Mouse (Mus musculus) 3T3-L1 (cell line): ENCODE measurements around the gene Steap2.

Experiments
- DNase-seq: peaks from one replicate; pipeline ENCODE4 v3.0.0-alpha.2; 2015; ENCODE audit warnings: low read depth, low spot score

Gene Steap2

DNA sequence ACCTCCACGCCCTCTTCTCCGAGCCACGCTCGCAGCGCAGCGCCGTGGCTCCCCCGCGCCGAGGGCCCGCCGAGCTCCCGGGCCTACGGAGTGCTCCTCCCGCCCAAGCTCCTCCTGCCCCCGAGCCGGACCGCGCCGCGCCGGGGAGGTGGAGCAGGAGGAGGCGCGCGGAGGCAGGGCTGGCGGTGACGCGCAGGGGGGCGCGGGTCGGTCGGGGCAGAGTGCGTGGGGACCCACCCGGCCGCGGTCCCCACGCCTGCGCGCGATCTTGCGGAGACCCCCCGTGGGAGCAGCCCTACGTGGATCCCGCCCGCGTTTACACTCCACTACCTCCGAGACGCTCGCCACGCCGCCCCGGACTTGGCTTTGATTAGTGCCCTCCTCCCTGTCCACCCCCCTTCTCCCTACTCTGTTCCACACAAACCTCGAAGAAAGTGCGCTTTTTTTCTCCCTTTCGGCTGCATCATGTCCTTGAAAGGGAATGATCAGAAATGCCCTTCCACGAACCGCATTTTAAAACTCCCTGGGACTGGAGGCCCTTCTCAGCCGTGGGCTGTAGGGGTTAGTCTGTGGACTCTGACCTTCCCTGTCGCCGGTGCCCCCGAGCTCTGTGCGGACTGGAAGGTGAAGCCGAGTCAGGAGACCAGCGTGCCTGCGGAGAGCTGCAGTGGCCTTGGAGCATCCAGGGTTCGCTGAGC, at the start of gene Steap2:
Gene Steap2 (minus strand): TSS at position 623 of the 698 bp plus-strand sequence.
- peak; percentile 80 for DNase-seq

DNA sequence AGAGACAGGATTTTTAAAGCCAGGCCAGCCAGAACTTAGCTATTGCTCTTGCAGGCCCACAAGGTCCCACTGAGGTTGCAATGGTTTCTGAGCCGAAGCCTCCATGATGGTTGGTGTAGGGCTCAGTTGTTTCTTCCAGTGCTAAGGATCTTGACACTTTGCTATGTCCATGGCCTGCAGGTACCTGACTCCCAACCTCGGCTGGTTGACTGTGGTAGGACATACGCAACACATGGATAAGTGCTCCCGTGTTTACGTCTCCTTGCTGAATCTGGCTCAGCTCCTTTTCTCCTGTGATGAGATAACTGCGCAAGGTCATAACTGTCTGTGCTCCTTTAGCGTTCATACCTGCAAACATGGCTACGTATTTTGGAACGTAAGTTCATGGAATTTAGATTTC, 40.1 kb upstream of the Steap2 start:
- no peak for DNase-seq

DNA sequence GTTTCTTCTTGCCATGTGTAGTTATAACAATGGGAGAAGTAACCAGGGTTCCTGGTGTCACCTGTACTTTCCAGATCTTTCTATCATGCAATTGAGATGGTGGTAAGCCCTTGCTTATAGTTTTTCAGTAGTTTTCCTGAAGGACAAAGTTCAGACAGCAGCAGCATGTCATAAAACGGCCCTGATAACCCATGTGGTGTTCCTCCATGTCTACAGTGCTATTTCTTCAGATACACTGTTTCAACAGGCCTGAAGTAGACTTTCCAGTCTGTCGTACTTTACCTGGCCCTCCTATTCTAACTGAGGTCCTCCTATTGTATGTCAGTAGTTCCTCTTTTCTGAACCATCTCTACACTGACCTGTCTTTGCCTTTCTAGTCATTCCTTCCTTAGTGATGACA, 38.5 kb upstream of the Steap2 start:
- DNase-seq = no peak

DNA sequence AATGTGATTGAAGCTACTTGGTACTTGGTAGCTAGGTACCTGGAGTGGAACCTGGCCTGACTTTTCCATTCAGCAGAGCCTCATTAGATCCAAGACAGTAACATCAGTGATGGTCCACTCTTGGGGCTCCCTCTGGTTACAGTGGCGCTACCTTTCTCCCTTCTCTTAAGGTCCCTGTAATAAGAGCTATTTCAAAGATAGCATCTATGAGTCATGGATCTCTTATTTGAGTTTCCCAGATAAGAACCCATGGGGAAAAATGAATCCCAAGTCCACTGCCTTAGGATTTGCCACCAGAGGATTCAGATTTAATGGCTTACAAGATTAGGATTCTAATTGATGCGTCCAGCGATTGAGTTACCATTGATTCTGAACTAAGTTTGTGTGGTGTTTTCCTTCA, 37.8 kb upstream of the Steap2 start:
- no peak for DNase-seq

DNA sequence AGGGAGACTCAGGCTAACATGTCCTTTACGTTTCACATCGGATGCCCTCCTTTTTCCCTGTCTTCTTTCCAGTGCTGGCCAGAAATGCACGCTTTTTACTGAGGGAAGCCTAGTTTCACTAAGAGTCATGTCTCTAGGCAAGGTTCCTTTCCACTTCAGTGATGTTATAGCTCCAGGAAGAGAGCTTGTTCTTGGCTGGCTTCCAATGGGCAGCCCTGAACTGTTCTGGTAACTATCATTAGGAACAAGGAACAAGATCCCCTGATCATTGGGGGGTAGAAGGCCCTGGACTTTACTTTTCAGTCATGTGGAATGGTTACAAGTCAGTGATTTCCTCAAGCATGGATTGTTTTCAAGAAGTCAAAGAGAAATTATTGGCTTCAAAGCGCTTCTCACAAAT, 35.5 kb upstream of the Steap2 start:
- no peak for DNase-seq

DNA sequence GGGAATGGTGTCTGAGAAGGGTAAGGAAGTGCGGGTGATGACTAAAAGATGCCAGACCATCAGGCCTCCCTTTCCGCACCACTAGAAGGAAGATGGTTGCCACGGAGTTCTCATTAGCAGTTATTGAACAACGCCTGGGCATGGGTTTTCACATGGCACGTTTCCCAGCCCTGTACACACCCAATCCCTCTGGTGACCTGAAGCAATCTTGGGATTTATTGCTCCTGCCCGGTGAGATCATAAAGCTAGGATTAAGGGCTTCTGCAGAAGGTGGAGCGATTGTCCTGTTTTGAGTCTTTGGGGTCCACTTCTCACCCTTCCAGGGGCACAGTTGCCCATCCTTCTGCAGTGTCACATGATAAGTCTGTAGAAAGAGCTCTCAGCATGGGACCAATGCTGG, 27.8 kb upstream of the Steap2 start:
- DNase-seq = no peak

DNA sequence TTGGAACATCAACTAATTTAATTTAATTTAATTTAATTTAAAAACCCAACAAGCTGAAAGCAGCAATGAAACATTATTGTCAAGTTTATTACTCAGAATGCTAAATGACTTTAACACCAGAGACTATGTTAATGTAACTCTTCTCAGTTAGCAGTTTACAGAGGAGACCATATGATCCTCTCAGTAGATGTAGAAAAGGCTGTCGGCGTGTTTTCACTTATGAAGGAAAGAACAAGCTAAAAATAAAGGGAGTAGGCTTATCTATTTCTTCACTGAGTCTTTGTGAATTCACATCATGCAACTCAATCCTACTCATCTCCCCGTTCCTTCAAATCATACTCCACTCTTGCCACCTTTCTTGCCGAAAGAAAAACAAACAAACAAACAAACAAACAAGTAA, 16.7 kb upstream of the Steap2 start:
- no peak for DNase-seq

DNA sequence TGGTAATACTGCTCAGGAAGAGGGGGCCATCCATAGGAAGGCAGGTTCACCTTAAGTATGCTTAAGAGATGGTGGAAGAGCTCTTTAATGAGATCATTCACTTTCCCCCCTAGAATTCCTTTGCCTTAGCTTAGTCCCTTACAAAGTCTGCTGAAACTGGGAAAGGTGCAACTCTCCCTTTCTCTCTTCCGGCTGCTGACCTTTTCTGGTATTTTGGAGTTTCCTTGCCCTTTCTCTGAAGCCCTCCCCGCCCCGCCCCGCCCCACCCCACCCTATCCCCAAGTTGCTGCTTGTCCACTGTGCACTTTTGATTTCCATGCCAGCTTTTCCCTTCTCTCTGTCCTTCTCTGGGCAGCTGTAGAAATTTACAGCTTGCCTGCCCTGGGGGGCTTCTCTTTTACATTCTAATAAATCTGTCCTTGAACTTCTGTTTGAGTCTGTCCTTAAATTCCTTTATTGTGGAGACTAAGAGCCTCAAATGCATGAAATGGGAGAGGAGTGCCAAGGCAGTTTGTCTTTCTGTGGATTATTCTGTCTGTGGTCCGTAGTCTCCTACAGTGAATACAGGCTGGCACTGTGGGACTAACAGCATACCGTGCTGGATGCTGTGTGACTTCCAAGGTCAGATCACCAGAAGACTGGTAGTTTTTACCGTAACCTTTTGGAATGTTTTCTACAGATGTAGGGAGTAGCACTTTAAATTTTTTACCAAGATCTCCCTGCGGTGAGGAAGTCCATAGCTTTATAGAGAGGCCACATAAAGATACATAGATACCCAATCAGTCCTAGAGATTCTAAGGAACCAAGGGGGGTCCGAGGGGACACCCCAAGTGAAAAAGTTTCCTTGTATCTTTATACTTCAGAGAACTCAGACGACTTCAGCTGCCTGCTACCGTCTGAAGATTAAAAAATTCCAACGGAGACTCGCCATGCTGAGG, 13.2 kb upstream of the Steap2 start:
- DNase-seq = peak; percentile 59

DNA sequence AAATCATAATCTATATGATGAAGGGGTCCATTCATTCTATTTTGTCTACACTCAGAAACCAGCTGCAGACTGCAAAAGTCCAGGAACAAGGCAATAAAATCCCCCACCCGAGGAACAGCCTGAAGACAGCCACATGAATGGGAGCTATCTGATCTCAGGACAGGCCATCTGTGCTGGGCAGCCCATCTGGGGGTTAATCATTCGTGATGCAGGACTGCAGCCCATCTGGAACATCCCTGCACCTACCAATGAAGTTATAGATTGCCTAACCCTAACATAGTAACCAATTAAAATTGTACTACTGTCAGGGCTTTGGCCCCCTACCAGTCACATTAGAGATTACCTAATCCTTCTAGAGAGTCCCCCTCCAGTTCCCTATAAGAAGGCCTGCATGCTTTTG, 10.6 kb upstream of the Steap2 start:
- no peak for DNase-seq

DNA sequence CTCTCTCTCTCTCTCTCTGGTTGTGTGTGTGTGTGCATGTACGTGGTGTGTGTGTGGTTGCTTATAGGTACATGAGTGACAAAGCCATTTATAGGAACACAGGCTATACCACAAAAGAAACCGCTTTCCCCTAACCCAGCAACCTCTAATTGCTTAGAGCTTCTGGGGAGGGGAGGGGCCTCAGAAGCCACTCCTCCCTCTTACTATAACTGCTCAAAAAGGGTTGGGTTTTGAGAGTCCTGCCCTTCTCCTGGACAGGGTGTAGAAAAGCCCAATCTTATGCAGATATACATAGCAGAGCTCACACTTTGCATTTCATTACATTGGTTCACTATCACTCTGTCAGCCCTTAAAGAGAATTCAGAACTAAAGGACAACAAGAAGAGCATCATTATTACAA, 6.0 kb upstream of the Steap2 start:
- no peak for DNase-seq

DNA sequence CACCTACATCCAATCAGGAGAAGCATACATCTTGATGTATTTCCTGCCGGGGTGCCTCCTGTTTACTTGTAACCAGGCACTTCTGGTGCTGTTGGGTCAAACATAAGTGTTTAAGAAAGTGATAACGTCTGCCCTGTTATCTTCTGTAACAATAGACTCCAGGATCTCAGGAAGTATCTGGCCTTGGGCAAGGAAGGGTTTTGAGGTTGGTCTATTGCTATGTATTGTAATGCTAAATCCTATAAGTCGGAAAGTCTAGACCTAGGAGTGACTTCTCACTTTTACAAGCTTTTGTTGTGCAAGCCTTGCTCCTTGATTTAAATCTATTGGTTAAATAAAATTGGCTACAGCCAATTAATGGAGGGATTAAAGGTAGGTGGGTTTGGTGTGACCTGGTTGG, 4.5 kb upstream of the Steap2 start:
- no peak for DNase-seq

DNA sequence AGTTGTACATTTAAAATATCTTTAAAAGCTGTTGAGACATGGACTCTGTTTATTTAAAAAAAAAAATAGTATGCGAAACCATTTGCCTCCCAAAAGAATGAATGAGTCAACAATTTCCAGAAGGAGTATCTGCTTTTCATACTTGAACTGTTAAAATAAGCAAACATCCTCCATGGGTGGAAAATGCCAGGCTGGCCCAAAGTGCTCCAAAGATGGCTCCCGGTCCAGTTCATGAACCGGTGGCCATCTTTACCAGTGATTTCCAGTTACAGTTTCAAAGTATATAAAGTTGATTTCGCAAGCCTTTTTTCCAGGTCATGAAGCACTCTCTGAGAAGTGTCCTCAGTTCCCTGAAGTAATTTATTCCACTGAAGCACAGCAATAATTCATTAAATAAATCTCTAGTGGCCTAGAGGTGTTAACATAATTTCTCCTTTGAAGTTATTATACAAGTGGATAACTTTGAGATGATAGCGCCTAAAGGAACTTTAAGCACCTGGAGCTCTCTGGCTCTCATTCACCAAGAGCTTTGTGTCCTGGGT, 1.1 kb upstream of the Steap2 start:
- DNase-seq = peak; percentile 78

DNA sequence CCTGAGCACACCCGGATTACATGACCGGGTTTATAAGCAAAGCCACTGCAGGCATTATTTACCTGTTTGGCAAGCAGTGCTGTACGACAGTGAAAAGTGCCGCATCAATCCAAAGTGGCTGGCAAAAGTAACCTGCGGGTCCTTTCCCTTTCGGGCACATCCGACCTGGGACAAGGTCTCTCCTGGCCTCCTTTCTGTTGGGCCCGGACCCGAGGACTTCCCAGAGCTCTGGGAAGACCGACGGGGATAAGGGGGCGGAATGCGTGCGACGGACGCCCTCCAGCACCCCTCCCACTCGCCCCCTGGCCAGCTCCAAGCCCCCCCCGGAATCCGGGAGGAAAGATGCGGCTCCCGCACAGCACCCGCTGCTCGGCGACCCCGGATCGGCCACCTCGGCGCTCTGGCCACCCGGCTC, 830 bp downstream of the Steap2 start:
- peak; percentile 62 for DNase-seq

DNA sequence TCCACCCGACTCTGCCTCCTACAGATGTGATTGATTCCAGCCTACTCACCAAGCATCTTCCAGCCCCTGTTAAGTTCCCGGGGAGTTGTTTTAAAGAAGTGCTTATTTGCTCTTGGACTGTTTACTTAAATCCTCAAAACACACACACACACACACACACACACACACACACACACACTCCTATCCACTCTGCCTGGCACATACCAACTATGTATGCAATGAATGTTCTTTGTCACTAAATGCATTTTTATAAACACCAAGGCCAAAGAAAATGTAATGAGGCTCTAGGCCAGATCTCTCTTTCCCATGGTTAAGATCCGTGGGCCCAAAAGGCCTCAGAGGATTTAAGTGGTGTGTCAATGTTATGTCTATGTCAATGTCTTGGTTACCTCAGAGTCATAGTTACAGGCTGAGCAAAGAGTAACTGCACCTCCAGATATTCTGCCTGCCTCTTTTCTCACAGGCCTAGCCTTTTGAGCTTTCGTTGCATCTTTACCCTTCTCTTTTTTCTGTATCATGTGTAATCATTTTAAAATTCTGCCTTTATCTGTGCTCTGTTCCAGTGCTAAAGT, 2.1 kb downstream of the Steap2 start:
- peak; percentile 64 for DNase-seq

DNA sequence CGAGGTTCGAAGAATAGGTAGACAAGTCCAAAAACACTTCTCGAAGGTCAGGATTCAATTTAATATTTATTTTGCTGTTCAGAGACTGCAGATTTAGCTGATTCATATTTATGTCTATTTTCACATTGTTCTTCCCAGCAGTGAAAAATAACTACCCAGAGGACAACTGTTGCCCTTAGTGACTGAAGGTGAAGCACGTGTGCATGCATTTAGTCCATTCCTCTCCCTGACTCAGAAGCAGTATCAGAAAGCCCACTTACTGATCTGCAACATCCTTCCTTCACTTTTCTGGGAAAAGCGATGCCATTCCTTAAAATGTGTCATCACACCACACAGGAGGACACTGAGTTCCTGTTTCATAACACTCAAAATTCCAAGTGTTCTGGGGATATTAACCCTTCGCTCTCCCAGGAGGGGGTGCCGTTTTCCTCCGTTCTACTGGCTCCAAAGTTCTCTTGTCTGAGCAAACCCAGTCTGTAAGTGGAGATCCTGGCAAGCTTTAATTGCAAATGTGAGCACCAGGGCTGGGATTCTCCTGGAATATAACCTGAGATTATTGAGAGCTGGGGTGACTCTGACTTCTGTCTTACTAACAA, 5.3 kb downstream of the Steap2 start:
- peak; percentile 87 for DNase-seq

DNA sequence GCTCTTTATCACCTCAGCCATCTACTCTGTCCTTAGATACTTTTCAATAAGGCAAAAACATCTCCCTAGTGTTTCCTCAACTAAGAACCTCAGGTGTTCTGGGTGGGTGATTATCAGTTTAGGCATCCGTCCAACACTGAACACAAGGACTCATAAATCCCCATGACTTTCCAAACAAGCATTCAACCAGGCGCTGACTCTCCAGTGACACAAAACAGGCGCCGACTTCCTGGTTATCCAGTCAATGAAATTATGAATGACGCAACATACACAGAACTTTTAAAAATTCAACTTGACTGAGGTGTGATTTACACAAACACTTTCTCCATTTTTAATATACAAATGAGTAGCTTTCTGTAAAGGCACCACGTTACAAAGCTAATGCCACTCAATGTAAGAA, 6.2 kb downstream of the Steap2 start:
- peak; percentile 73 for DNase-seq

DNA sequence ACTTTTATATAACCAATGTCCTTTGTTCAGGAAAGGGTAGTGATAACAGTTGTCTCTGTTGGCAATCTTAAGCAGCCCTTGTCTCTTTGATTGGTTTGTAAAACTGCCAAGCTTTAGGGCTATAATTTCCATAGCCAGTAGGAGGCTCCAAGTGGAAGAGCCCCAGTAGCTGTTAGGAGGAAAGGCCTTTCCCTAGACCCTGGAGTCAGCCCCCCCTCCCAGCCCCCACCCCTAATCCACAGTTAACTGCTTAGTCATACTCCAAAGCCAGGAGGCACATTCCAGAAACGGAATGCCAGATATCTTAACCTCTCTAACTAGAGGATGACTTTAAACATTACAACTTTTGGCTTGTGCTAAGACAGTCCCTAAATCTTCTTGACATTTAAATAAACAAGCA, 7.4 kb downstream of the Steap2 start:
- DNase-seq = peak; percentile 95

DNA sequence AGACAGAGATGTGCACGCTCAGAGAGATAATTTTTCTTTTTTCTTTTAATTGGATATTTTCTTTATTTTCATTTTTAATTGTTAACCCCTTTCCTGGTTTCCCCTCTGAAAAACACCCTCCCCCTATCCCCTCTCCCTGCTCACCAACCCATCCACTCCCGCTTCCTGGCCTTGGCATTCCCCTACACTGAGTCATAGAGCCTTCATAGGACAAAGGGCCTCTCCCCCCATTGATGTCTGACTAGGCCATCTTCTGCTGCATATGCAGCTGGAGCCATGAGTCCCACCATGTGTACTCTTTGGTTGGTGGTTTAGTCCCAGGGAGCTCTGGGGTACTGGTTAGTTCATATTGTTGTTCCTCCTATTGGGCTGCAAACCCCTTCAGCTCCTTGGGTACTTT, 9.4 kb downstream of the Steap2 start:
- DNase-seq = peak; percentile 93

DNA sequence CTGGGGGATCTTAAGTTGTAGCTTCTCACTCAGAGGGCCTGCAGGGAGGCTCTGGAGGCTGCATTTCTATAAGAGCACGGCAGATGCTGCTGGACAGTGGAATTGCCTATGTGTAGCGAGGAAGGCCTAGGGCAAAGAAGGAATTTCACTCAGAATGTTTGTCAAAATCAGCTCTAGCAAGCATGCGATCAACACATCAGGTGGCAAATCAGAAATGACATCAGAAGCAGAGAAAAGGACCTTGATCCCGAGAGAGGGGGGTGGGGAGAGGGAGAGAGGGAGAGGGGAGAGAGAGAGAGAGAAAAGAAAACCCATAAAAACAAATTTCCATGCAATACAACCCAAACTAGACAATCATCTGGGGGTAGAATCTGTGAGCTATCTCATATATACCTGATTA, 11.1 kb downstream of the Steap2 start:
- no peak for DNase-seq

DNA sequence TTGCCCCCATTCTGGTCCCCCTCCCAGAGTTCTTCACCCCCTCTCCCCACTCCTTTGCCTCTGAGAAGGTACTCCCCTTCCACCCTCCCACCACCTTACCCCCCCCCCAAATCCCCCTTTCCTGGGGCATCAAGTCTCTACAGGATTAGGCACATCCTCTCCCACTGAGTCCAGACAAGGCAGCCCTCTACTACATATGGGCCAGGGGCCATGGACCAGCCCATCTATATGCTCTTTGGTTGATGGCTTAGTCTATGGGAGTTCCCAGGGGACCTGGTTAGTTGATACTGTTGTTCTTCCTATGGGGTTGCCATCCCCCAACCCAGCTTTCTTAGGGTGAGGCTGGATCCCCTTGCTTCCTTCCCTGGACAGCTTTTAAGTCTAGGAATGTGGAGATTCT, 14.9 kb downstream of the Steap2 start:
- no peak for DNase-seq

DNA sequence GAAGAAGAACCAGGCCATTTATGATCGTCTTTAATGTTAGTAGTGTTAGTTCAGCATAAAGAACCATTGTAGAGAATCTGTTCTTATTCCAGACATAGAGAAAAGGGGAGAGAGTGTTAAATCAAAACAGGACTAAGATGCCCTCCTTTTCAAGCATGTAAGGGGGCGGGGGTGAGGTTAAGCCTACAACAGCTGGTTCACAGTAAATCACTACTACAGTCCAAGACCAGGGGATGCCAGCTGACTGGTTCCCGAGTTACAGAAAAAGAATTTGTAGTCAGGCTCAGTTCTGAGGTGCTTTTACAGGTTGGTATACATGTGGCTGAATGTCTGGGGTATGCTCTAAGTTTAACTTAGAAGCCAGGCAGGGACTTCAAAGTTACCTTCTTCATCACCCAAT, 18.3 kb downstream of the Steap2 start:
- DNase-seq = no peak

DNA sequence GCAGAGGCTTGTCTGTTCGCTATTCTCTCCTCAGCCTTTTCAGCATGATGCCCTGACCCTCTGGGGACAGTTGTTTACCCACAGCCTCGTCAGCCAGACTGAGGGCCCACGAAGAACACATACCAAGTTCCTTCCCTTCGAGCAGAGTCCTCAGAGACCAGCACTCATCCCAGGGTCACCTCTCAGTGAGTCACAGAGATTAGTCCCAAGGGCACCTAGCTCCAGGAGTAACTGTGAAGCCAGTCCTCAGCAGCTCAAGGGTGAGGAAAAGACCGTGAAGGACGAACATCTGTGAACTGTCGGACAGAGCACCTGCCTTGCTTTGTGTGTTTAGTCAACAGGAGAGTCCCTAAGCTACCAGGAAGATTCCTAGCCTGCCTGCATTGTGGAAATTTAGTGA, 25.5 kb downstream of the Steap2 start:
- no peak for DNase-seq
